Mouse (Mus musculus) cerebellum, adult 18-20 months (tissue): ENCODE results near the gene Nox4.
"Not testable (repeated sequence)": the region's sequence is repeated elsewhere in the genome, so short reads cannot be mapped to it uniquely, and the experiment has no call there.

ENCODE experiments used
- DNase-seq, 2 experiments: peaks; one replicate each; pipeline ENCODE4 v3.0.0; 2021

Gene Nox4

DNA sequence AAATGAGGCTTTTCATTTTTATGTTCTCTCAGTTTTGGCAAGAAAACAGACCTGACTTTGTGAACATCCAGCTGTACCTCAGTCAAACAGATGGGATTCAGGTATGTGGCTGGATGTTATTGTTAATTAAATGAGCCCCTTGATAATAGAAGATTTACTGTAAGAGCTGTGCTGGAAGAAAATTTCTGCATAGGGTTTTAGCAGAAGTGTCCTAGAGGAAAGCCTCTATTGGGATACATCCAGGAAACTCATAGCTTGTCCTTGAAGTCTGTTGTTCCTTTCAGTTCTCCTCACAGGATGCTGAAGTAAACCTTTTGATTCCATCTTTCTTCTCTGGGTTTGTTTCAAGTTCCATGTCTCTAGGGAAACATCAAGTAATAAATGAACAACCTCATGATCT lies 128.4 kb downstream of the Nox4 start:
- DNase-seq, result no peak

GRCm38 (mm10) chr7:87374935-87375334 lies 129.0 kb downstream of the Nox4 start:
- DNase-seq, result no peak

GRCm38 (mm10) chr7:87397023-87397422 lies 151.1 kb downstream of the Nox4 start:
- no peak for DNase-seq

DNA sequence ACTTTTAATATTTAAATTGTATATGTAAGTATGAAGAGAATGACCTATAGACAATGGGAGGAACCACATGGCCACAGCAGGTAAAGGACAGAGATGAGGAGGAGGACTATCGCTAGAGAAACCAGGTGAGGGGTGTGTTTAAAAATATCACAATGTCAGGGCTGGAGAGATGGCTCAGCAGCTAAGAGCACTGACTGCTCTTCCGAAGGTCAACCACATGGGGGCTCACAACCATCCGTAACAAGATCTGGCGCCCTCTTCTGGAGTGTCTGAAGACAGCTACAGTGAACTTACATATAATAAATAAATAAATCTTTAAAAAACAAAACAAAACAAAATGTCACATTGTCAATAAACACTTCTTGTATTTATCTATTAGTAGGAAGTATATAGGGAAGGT lies 165.5 kb downstream of the Nox4 start:
- DNase-seq, result not testable (repeated sequence)

GRCm38 (mm10) chr7:87413271-87413670 lies 167.4 kb downstream of the Nox4 start:
- no peak for DNase-seq
